Mouse (Mus musculus) MEL (cell line): Measurements from ENCODE around the gene Echdc3.

Source experiments
- E2F4 ChIP-seq: IDR thresholded peaks from 2 replicates; pipeline ENCODE4 v1.6.1; 2011; ENCODE audit warnings: low read depth, low read length, improper control_type of control experiment, borderline replicate concordance
- HCFC1 ChIP-seq: IDR thresholded peaks from 2 replicates; pipeline ENCODE4 v1.6.1; 2012; ENCODE audit warnings: low read depth, mild to moderate bottlenecking, inconsistent platforms, low read length, improper control_type of control experiment, moderate library complexity

GRCm38 (mm10) chr2:6257146-6257545 is 44.3 kb upstream of the Echdc3 start:
- TF ChIP-seq E2F4 (no peak), HCFC1 (no peak)
